Mouse (Mus musculus): ENCODE measurements around the gene Rhox2c. TPM values are rescaled to one million over a fixed set of nuclear protein-coding genes. Genes with fewer than 3 reads are reported as not detected.

Gene Rhox2c
- polyA plus RNA-seq (2015; fragmentation: Illumina TruSeq; extraction: RNeasy Lipid Tissue Mini Kit (QIAGEN cat#74804); ENCODE audit: insufficient read depth, low read depth, low replicate concordance), result not detected

GRCm38 (mm10) chrX:37453380-37453779, at the start of gene Rhox2c:
Gene Rhox2c (plus strand): TSS chrX:37453680.

GRCm38 (mm10) chrX:37411767-37412166, 41.7 kb upstream of the Rhox2c start, which contains the start of gene Rhox2b:
Gene Rhox2b (plus strand): TSS chrX:37412067.

GRCm38 (mm10) chrX:37432194-37432593, 21.3 kb upstream of the Rhox2c start, which contains the start of gene Rhox4b:
Gene Rhox4b (plus strand): TSS chrX:37432494.

GRCm38 (mm10) chrX:37458285-37458684, 4.8 kb downstream of the Rhox2c start, which contains the start of gene Rhox3c:
Gene Rhox3c (plus strand): TSS chrX:37458585.

GRCm38 (mm10) chrX:37480037-37480436, 26.6 kb downstream of the Rhox2c start, which contains the start of gene Rhox4c:
Gene Rhox4c (plus strand): TSS chrX:37480337.

GRCm38 (mm10) chrX:37514059-37514458, 60.6 kb downstream of the Rhox2c start, which contains the start of gene Rhox4d:
Gene Rhox4d (plus strand): TSS chrX:37514359.

Other genes starting within 250 kb of the Rhox2c start
- not detected for gene Gm9, start 242.6 kb upstream of the Rhox2c start, polyA plus RNA-seq (2015; fragmentation: Illumina TruSeq; extraction: RNeasy Lipid Tissue Mini Kit (QIAGEN cat#74804); ENCODE audit: insufficient read depth, low read depth, low replicate concordance)
- not detected for gene Rhox1, start 231.4 kb upstream of the Rhox2c start, polyA plus RNA-seq (2015; fragmentation: Illumina TruSeq; extraction: RNeasy Lipid Tissue Mini Kit (QIAGEN cat#74804); ENCODE audit: insufficient read depth, low read depth, low replicate concordance)
- not detected for gene Rhox2a, start 208.7 kb upstream of the Rhox2c start, polyA plus RNA-seq (2015; fragmentation: Illumina TruSeq; extraction: RNeasy Lipid Tissue Mini Kit (QIAGEN cat#74804); ENCODE audit: insufficient read depth, low read depth, low replicate concordance)
- gene Rhox3a, start 203.8 kb upstream of the Rhox2c start, polyA plus RNA-seq (2015; fragmentation: Illumina TruSeq; extraction: RNeasy Lipid Tissue Mini Kit (QIAGEN cat#74804); ENCODE audit: insufficient read depth, low read depth, low replicate concordance), result not detected
- not detected for gene Rhox4a, start 188.3 kb upstream of the Rhox2c start, polyA plus RNA-seq (2015; fragmentation: Illumina TruSeq; extraction: RNeasy Lipid Tissue Mini Kit (QIAGEN cat#74804); ENCODE audit: insufficient read depth, low read depth, low replicate concordance)
- gene Rhox3a2, start 73.7 kb upstream of the Rhox2c start, polyA plus RNA-seq (2015; fragmentation: Illumina TruSeq; extraction: RNeasy Lipid Tissue Mini Kit (QIAGEN cat#74804); ENCODE audit: insufficient read depth, low read depth, low replicate concordance), result not detected
- not detected for gene Rhox4a2, start 62.8 kb upstream of the Rhox2c start, polyA plus RNA-seq (2015; fragmentation: Illumina TruSeq; extraction: RNeasy Lipid Tissue Mini Kit (QIAGEN cat#74804); ENCODE audit: insufficient read depth, low read depth, low replicate concordance)
- gene Rhox2b, start 41.6 kb upstream of the Rhox2c start, polyA plus RNA-seq (2015; fragmentation: Illumina TruSeq; extraction: RNeasy Lipid Tissue Mini Kit (QIAGEN cat#74804); ENCODE audit: insufficient read depth, low read depth, low replicate concordance), result not detected
- not detected for gene Rhox4b, start 21.2 kb upstream of the Rhox2c start, polyA plus RNA-seq (2015; fragmentation: Illumina TruSeq; extraction: RNeasy Lipid Tissue Mini Kit (QIAGEN cat#74804); ENCODE audit: insufficient read depth, low read depth, low replicate concordance)
- gene Rhox3c, start 4.9 kb downstream of the Rhox2c start, polyA plus RNA-seq (2015; fragmentation: Illumina TruSeq; extraction: RNeasy Lipid Tissue Mini Kit (QIAGEN cat#74804); ENCODE audit: insufficient read depth, low read depth, low replicate concordance), result not detected
- gene Rhox4c, start 26.7 kb downstream of the Rhox2c start, polyA plus RNA-seq (2015; fragmentation: Illumina TruSeq; extraction: RNeasy Lipid Tissue Mini Kit (QIAGEN cat#74804); ENCODE audit: insufficient read depth, low read depth, low replicate concordance), result not detected
- not detected for gene Rhox2d, start 39.7 kb downstream of the Rhox2c start, polyA plus RNA-seq (2015; fragmentation: Illumina TruSeq; extraction: RNeasy Lipid Tissue Mini Kit (QIAGEN cat#74804); ENCODE audit: insufficient read depth, low read depth, low replicate concordance)
- not detected for gene Rhox4d, start 60.7 kb downstream of the Rhox2c start, polyA plus RNA-seq (2015; fragmentation: Illumina TruSeq; extraction: RNeasy Lipid Tissue Mini Kit (QIAGEN cat#74804); ENCODE audit: insufficient read depth, low read depth, low replicate concordance)
- gene Rhox2e, start 76.8 kb downstream of the Rhox2c start, polyA plus RNA-seq (2015; fragmentation: Illumina TruSeq; extraction: RNeasy Lipid Tissue Mini Kit (QIAGEN cat#74804); ENCODE audit: insufficient read depth, low read depth, low replicate concordance), result not detected
- not detected for gene Rhox3e, start 88.3 kb downstream of the Rhox2c start, polyA plus RNA-seq (2015; fragmentation: Illumina TruSeq; extraction: RNeasy Lipid Tissue Mini Kit (QIAGEN cat#74804); ENCODE audit: insufficient read depth, low read depth, low replicate concordance)
- gene Rhox4e, start 103.7 kb downstream of the Rhox2c start, polyA plus RNA-seq (2015; fragmentation: Illumina TruSeq; extraction: RNeasy Lipid Tissue Mini Kit (QIAGEN cat#74804); ENCODE audit: insufficient read depth, low read depth, low replicate concordance), result not detected
- gene Rhox2f, start 117.7 kb downstream of the Rhox2c start, polyA plus RNA-seq (2015; fragmentation: Illumina TruSeq; extraction: RNeasy Lipid Tissue Mini Kit (QIAGEN cat#74804); ENCODE audit: insufficient read depth, low read depth, low replicate concordance), result not detected
- gene Rhox3f, start 127.3 kb downstream of the Rhox2c start, polyA plus RNA-seq (2015; fragmentation: Illumina TruSeq; extraction: RNeasy Lipid Tissue Mini Kit (QIAGEN cat#74804); ENCODE audit: insufficient read depth, low read depth, low replicate concordance), result not detected
- not detected for gene Rhox4f, start 154.0 kb downstream of the Rhox2c start, polyA plus RNA-seq (2015; fragmentation: Illumina TruSeq; extraction: RNeasy Lipid Tissue Mini Kit (QIAGEN cat#74804); ENCODE audit: insufficient read depth, low read depth, low replicate concordance)
- gene Rhox3g, start 174.9 kb downstream of the Rhox2c start, polyA plus RNA-seq (2015; fragmentation: Illumina TruSeq; extraction: RNeasy Lipid Tissue Mini Kit (QIAGEN cat#74804); ENCODE audit: insufficient read depth, low read depth, low replicate concordance), result not detected
- gene Rhox2g, start 189.8 kb downstream of the Rhox2c start, polyA plus RNA-seq (2015; fragmentation: Illumina TruSeq; extraction: RNeasy Lipid Tissue Mini Kit (QIAGEN cat#74804); ENCODE audit: insufficient read depth, low read depth, low replicate concordance), result not detected
- not detected for gene Rhox4g, start 197.6 kb downstream of the Rhox2c start, polyA plus RNA-seq (2015; fragmentation: Illumina TruSeq; extraction: RNeasy Lipid Tissue Mini Kit (QIAGEN cat#74804); ENCODE audit: insufficient read depth, low read depth, low replicate concordance)
- gene Rhox3h, start 215.1 kb downstream of the Rhox2c start, polyA plus RNA-seq (2015; fragmentation: Illumina TruSeq; extraction: RNeasy Lipid Tissue Mini Kit (QIAGEN cat#74804); ENCODE audit: insufficient read depth, low read depth, low replicate concordance), result not detected
- not detected for gene Rhox2h, start 219.6 kb downstream of the Rhox2c start, polyA plus RNA-seq (2015; fragmentation: Illumina TruSeq; extraction: RNeasy Lipid Tissue Mini Kit (QIAGEN cat#74804); ENCODE audit: insufficient read depth, low read depth, low replicate concordance)

Measured in pancreas, adult 10 weeks (tissue).